Mouse (Mus musculus) megakaryocyte, embryonic 14.5 days (primary cell): ENCODE results near the gene Aanat.

ENCODE experiments used
- FLI1 ChIP-seq: IDR thresholded peaks from 2 replicates; pipeline ENCODE4 v1.6.1; 2012; ENCODE audit warnings: low read length, inconsistent platforms, mixed read lengths
- GATA1 ChIP-seq: IDR thresholded peaks from 3 replicates; pipeline ENCODE4 v1.6.1; 2012; ENCODE audit warnings: mixed read lengths, low read length, inconsistent platforms, borderline replicate concordance

DNA sequence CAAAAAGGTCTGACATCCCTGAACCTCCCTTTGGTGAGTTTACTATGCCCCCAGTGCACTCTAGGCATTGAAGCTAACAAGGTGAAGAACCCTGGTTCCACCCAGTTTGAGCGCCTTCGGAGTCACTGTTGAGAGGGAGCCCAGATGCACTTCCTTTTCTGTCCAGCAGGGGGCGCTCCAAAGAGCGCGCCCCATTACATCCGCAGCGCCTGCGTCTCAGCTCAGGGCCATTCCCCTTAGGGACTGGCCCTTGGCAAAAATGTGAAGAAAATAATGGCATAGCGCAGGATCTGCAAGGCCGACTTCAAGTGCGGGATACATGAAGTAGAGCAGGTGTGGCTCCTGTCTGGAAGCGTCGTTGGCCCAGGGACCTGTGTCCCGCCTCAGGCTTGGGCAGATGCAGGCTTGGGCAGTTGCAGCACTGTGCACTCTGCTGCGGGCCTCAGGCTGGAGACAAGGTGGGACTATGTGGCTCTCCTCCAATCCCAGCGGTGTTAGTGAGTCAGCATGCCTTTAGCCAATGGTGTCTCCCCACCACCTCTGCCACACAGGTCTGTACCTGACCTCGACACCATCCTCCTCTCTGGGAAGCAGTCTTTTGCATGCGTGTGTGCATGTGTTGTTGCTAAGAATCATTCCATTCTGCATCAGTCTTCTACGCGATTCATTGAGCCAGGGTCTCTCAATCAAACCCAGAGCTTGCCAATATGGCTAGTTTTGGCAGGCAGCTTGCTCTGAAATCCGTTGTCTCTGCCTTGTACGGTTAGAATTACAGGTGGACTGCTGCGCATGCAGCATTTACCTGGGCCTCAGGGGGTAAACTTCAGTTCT is 784 bp downstream of the Aanat start:
- TF ChIP-seq FLI1 (no peak), GATA1 (no peak)
